Mouse (Mus musculus): ENCODE measurements at regions not wholly inside any gene's neighbourhood (a gene's known extent, or its start where the extent isn't known, plus 50 kb on each side); places are given as distances from the start of the nearest gene placed in this dataset.

DNA sequence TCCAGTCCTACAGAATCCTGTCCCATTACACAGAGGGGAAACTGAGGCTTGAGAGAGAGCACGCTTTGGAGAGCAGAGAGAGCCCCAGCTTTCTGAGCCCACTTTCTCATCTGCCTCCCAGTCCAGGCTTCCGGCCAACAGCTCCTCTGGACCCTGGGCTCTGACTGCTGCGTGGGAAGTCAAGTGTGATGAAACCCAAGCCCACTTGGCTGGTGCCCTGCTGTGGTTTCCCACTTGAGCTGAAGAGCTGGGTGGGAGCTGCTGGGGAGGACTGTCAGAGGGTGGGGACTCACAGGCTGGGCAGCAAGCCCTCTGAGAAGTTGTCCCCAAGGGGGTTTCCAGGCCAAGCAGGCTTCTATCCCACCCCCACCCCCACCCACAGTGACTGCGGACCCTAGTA is 139.9 kb upstream of the Haao start:
- no peaks in the 10 kb centered on the region for H3K27me3 ChIP-seq
- DNase-seq (no peak), ATAC-seq (ENCODE audit: low read depth) (no peak)
- no peak overlapping the region for H3K4me3 ChIP-seq (replicated peaks)
- H3K27ac ChIP-seq = no peak overlapping the region; the same call in 1 of the 2 replicates
- WGBS (ENCODE audit: insufficient replicate concordance) = 68% methylated on average over 4 of the region's 4 CpGs
- peaks cover 48% of the 10 kb centered on the region for H3K4me1 ChIP-seq (replicated peaks)
- no peaks in the 10 kb centered on the region for H3K9me3 ChIP-seq (replicated peaks)
- H3K4me2 ChIP-seq = no peak overlapping the region
- no peaks in the 10 kb centered on the region for H3K36me3 ChIP-seq
- H3K9ac ChIP-seq = no peak overlapping the region

DNA sequence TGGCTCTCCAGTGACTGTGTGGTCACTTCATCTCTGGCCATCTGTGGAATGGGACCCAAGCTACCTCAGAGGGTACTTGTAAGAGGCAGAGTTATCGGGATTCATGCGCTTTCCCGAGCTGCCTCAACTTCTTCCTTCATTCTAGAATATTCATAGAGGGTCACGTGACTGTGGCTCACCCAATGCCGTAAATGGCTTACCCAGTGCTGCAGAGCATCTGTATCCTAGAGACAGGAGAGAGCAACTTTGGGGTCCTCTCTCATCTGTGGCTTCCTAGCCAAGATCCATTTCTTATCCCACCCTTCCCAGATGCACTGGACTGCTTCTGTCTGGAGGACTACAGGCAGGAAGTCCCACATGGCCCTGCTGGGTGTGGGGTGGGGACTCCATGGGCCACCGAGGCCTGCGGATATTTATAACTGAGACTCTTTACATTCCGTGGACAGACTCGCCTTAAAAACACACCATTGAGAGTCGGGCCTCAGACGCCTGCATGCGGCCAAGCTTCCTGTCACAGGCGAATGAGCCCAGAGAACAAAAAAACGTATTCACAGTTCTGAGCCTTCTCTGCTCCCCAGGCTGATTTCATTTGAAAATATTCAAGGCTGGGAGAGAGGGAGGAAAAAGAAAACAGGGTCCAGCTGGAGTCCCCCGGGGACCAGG is 138.3 kb upstream of the Haao start:
- no peak for DNase-seq

GRCm38 (mm10) chr17:83985333-83985790 is 137.6 kb upstream of the Haao start:
- ATAC-seq (ENCODE audit: low read depth) = no peak
- DNase-seq = no peak
- no peak overlapping the region for H3K9ac ChIP-seq
- no peaks in the 10 kb centered on the region for H3K36me3 ChIP-seq
- H3K4me3 ChIP-seq (replicated peaks) = no peak overlapping the region
- peak overlapping the region; percentile 51; the same call in 1 of the 2 replicates for H3K27ac ChIP-seq
- peaks cover 40% of the 10 kb centered on the region for H3K4me1 ChIP-seq (replicated peaks)
- H3K27me3 ChIP-seq = no peaks in the 10 kb centered on the region
- 38% methylated on average over 17 of the region's 17 CpGs for WGBS (ENCODE audit: insufficient replicate concordance)
- no peak overlapping the region for H3K4me2 ChIP-seq
- no peaks in the 10 kb centered on the region for H3K9me3 ChIP-seq (replicated peaks)

More for the DNA sequence above, 138.3 kb upstream of the Haao start:
- H3K4me3 ChIP-seq (replicated peaks) = no peak overlapping the region
- H3K4me1 ChIP-seq (replicated peaks) = peaks cover 46% of the 10 kb centered on the region
- H3K9me3 ChIP-seq (replicated peaks) = no peaks in the 10 kb centered on the region
- no peak overlapping the region for H3K9ac ChIP-seq
- no peak for ATAC-seq (ENCODE audit: low read depth)
- no peaks in the 10 kb centered on the region for H3K36me3 ChIP-seq
- no peaks in the 10 kb centered on the region for H3K27me3 ChIP-seq
- no peak overlapping the region for H3K4me2 ChIP-seq
- WGBS (ENCODE audit: insufficient replicate concordance) = 53% methylated on average over 15 of the region's 15 CpGs
- H3K27ac ChIP-seq = 0 out of 2 replicates have a peak overlapping the region, but pooled peaks have one; percentile 24

DNA sequence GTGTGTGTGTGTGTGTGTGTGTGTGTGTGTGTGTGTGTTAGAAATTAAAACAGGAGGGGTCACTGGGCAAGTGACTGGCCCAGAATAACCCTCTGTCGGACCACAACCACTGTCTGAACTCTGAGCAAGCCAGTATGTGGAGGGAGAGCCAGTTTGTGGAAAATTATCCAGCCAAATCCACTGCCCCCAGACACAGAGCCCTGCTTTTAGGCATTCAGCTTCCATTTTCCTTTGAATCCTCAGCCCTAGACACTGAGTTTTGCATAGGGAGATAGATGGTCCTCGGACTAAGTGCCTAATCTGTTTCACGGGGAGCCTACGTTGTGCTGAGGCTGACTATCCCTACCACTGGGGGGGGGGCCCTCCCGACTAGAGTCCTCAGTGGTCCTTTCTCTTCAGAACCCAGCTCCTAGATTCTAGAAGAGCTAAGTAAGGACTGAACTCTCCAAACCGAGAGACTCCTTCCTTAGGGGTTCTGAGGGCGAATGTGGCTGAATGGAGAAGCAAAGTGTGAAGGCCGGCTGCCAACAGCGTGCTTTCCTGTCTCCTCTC is 136.2 kb upstream of the Haao start:
- DNase-seq = no peak
- H3K27ac ChIP-seq = no peak overlapping the region
- WGBS (ENCODE audit: insufficient replicate concordance) = 69% methylated on average over 9 of the region's 9 CpGs
- H3K4me2 ChIP-seq = no peak overlapping the region
- peaks cover 30% of the 10 kb centered on the region for H3K4me1 ChIP-seq (replicated peaks)
- no peak overlapping the region for H3K4me3 ChIP-seq (replicated peaks)
- H3K36me3 ChIP-seq = no peaks in the 10 kb centered on the region
- ATAC-seq (ENCODE audit: low read depth) = no peak
- H3K9me3 ChIP-seq (replicated peaks) = no peaks in the 10 kb centered on the region
- H3K9ac ChIP-seq = no peak overlapping the region
- H3K27me3 ChIP-seq = no peaks in the 10 kb centered on the region

GRCm38 (mm10) chr17:83983070-83983836 is 135.5 kb upstream of the Haao start:
- DNase-seq (no peak), ATAC-seq (ENCODE audit: low read depth) (no peak)
- 39% methylated on average over 18 of the region's 18 CpGs for WGBS (ENCODE audit: insufficient replicate concordance)
- no peaks in the 10 kb centered on the region for H3K27me3 ChIP-seq
- H3K9ac ChIP-seq = no peak overlapping the region
- no peak overlapping the region for H3K4me3 ChIP-seq (replicated peaks)
- no peaks in the 10 kb centered on the region for H3K9me3 ChIP-seq (replicated peaks)
- peaks cover 27% of the 10 kb centered on the region for H3K4me1 ChIP-seq (replicated peaks)
- peak overlapping the region; percentile 59 for H3K27ac ChIP-seq
- no peaks in the 10 kb centered on the region for H3K36me3 ChIP-seq
- H3K4me2 ChIP-seq = no peak overlapping the region

DNA sequence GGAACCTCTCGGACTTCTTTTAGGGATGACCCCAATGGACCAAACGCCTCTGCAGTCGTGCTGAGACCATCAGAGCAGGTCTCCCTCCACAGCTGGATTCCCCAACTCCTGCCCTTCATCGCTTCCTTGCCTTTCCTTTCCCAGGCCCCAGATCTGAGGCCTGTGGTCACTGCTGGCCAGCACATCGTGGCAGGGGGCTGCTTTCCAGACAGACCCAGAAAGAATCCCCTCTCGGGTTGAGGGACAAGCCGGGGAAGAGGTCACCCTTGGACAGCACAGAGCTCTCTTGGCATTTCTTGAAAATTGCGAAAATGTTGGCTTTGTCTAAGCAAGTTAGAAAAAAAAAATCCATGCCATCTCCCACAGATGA is 134.9 kb upstream of the Haao start:
- DNase-seq = no peak
- Histone ChIP-seq H3K27ac (peak overlapping the region; percentile 59), H3K9ac (no peak overlapping the region), H3K9me3 (replicated peaks) (no peaks in the 10 kb centered on the region), H3K4me1 (replicated peaks) (peaks cover 27% of the 10 kb centered on the region), H3K4me3 (replicated peaks) (no peak overlapping the region), H3K27me3 (no peaks in the 10 kb centered on the region), H3K4me2 (no peak overlapping the region), H3K36me3 (no peaks in the 10 kb centered on the region)
- no peak for ATAC-seq (ENCODE audit: low read depth)
- 65% methylated on average over 8 of the region's 8 CpGs for WGBS (ENCODE audit: insufficient replicate concordance)

- H3K27ac ChIP-seq = no peak overlapping the region
- no peak for DNase-seq
Measured at GRCm38 (mm10) chr17:83978858-83979470, 131.2 kb upstream of the Haao start.

DNA sequence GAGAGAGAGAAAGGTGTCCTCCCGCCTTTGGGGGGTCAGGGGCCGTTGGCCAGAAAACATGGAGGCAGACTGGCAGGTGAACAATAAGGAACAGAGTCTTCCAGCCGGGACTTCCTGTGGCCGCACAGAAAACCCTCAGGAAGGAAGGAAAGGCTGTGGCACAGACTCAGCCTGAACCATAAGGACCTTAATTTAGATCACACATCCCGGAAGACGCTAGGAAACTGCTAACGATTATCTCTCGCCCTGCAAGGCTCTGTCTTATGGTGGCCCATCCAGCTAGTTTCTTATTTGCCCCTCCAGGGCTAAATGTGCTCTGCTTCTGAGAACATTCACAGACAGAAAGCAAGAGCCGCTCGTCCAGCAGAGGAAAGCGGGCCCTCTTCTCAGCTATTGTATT is 130.0 kb upstream of the Haao start:
- H3K4me3 ChIP-seq (replicated peaks) = no peak overlapping the region
- no peaks in the 10 kb centered on the region for H3K9me3 ChIP-seq (replicated peaks)
- ATAC-seq (ENCODE audit: low read depth) = no peak
- no peak overlapping the region for H3K4me2 ChIP-seq
- WGBS (ENCODE audit: insufficient replicate concordance) = 40% methylated on average over 11 of the region's 11 CpGs
- DNase-seq = no peak
- H3K36me3 ChIP-seq = no peaks in the 10 kb centered on the region
- no peak overlapping the region for H3K9ac ChIP-seq
- no peak overlapping the region; the same call in 1 of the 2 replicates for H3K27ac ChIP-seq
- H3K27me3 ChIP-seq = no peaks in the 10 kb centered on the region
- H3K4me1 ChIP-seq (replicated peaks) = peaks cover 55% of the 10 kb centered on the region

More at GRCm38 (mm10) chr17:83978858-83979470, 131.2 kb upstream of the Haao start:
- no peak for ATAC-seq (ENCODE audit: low read depth)
- Histone ChIP-seq H3K27me3 (no peaks in the 10 kb centered on the region), H3K36me3 (no peaks in the 10 kb centered on the region), H3K4me3 (replicated peaks) (no peak overlapping the region), H3K4me2 (no peak overlapping the region), H3K4me1 (replicated peaks) (peaks cover 49% of the 10 kb centered on the region), H3K9ac (no peak overlapping the region), H3K9me3 (replicated peaks) (no peaks in the 10 kb centered on the region)
- WGBS (ENCODE audit: insufficient replicate concordance) = 66% methylated on average over 7 of the region's 7 CpGs

- DNase-seq (no peak), ATAC-seq (ENCODE audit: low read depth) (no peak)
- peaks cover 52% of the 10 kb centered on the region for H3K4me1 ChIP-seq (replicated peaks)
- no peak overlapping the region for H3K4me3 ChIP-seq (replicated peaks)
- WGBS (ENCODE audit: insufficient replicate concordance) = 22% methylated on average over 7 of the region's 7 CpGs
- H3K27me3 ChIP-seq = no peaks in the 10 kb centered on the region
- H3K4me2 ChIP-seq = no peak overlapping the region
- H3K36me3 ChIP-seq = no peaks in the 10 kb centered on the region
- no peaks in the 10 kb centered on the region for H3K9me3 ChIP-seq (replicated peaks)
- H3K9ac ChIP-seq = no peak overlapping the region
- H3K27ac ChIP-seq = no peak overlapping the region; the same call in 1 of the 2 replicates
Measured at GRCm38 (mm10) chr17:83975813-83976212, 128.1 kb upstream of the Haao start.

DNA sequence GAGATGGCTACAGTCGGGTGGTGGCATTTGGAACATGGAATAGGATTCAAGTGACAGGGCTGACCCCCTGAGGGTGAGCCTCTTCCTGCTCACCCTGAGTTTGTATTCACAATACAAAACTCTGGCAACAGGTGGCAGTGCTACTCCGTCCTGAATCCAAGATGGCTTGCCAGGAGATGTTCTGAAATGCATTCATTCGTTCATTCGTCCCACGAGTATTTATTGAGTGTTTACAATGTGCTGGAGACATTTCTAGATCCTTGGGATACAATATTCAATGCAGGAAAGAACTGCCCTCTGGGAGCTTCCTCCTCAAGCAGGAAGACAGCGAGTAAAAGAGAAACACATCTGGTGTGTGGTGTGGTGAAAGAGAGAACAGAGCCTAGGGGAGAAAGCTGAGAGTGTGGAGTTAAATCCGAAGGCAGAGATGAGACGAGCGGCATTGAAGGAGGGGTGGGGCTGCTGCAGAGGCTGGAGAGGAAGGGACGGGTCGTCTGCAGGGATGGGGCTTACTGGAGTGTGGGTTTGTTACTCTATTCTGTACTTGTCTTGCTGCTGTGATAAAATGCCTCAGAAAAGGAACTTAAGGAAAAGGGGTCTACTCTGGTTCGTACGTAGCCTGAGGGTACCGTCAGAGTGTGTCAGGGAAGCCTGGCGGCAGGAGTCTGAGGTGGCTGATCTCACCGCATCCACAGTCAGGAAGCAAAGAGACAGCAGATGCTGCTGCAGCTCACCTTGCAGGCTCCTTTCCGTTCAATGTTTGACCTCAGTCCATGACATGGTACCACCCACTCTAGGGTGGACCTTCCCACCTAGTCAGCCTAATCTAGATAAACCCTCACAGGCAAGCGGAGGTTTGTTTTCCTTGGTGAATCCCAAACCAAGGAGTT is 125.9 kb upstream of the Haao start:
- Histone ChIP-seq H3K27me3 (no peaks in the 10 kb centered on the region), H3K36me3 (no peaks in the 10 kb centered on the region), H3K9me3 (replicated peaks) (no peaks in the 10 kb centered on the region), H3K27ac (no peak overlapping the region), H3K9ac (no peak overlapping the region; the same call in 1 of the 2 replicates), H3K4me3 (replicated peaks) (no peak overlapping the region; the same call in 1 of the 2 replicates), H3K4me1 (replicated peaks) (peaks cover 58% of the 10 kb centered on the region), H3K4me2 (peak overlapping the region; percentile 48)
- DNase-seq (no peak), ATAC-seq (ENCODE audit: low read depth) (no peak)
- WGBS (ENCODE audit: insufficient replicate concordance) = 10% methylated on average over 18 of the region's 18 CpGs
